Mouse (Mus musculus) heart, adult 2 months (tissue): ENCODE measurements around the gene Hs1bp3. TPM values are rescaled to one million over a fixed set of nuclear protein-coding genes. Genes with fewer than 3 reads are reported as not detected.

Experiments
- DNase-seq, 2 experiments: peaks; one replicate each; pipeline ENCODE4 v3.0.0; 2021
- H3K27ac ChIP-seq: fragments of 200-600 bp; 2 replicates; pipeline ENCODE4 v1.8.1; 2022
- H3K27me3 ChIP-seq: fragments of 200-500 bp; 2 replicates; pipeline ENCODE4 v1.6.1; 2012; ENCODE audit warnings: mild to moderate bottlenecking, low read length, inconsistent platforms, mixed read lengths; ENCODE audit not compliant: control insufficient read depth, insufficient read depth
- H3K36me3 ChIP-seq: fragments of 200-500 bp; 2 replicates; pipeline ENCODE4 v1.6.1; 2012; ENCODE audit warnings: low read length, inconsistent platforms; ENCODE audit not compliant: control insufficient read depth, insufficient read depth
- H3K4me1 ChIP-seq: fragments of 200-500 bp; 2 replicates; pipeline ENCODE4 v1.6.1; 2011; ENCODE audit warnings: low read length; ENCODE audit not compliant: control insufficient read depth, insufficient read depth
- H3K4me3 ChIP-seq: fragments of 200-600 bp; 2 replicates; pipeline ENCODE4 v1.8.1; 2022
- H3K79me2 ChIP-seq: fragments of 200-500 bp; replicated peaks from 2 replicates; pipeline ENCODE4 v1.6.1; 2012; ENCODE audit warnings: mild to moderate bottlenecking, inconsistent platforms, low read length, moderate library complexity, mixed read lengths; ENCODE audit not compliant: control insufficient read depth, insufficient read depth
- H3K9ac ChIP-seq: fragments of 200-500 bp; 2 replicates; pipeline ENCODE4 v1.6.1; 2012; ENCODE audit warnings: low read depth, mild to moderate bottlenecking, control low read depth, inconsistent platforms, low read length, mixed read lengths
- CTCF ChIP-seq: fragments of 200-600 bp; IDR thresholded peaks from 2 replicates; pipeline ENCODE4 v1.8.1; 2022; ENCODE audit warnings: antibody characterized with exemption, mild to moderate bottlenecking, moderate library complexity
- EP300 ChIP-seq: fragments of 200-500 bp; IDR thresholded peaks from 2 replicates; pipeline ENCODE4 v1.6.1; 2011; ENCODE audit warnings: low read depth, low read length, control low read depth; ENCODE audit not compliant: insufficient read depth
- POLR2A ChIP-seq: fragments of 200-500 bp; IDR thresholded peaks from 2 replicates; pipeline ENCODE4 v1.6.1; 2011; ENCODE audit warnings: mild to moderate bottlenecking, low read depth, low read length, control low read depth; ENCODE audit not compliant: insufficient read depth
- WGBS: fragments of 180-500 bp; shearing (Covaris S2); methylation state at CpG from one replicate; pipeline ENCODE4 v1.1.7; 2018; 5-methylcytosine and 5-hydroxymethylcytosine counted together
- intact Hi-C: fragments of 180-260 bp; cut with DNase I; formaldehyde crosslinking; loops from one replicate; pipeline ENCODE4 v1.15.1; 2025
- polyA plus RNA-seq: library from polyadenylated mRNA; depleted of rRNA; stranded (reverse); fragments of >200 nt; gene quantifications from 2 replicates; pipeline ENCODE4 v1.2.3, GENCODE M21; 2012; rRNA removed
- total RNA-seq, 2 experiments: library from RNA; stranded (reverse); gene quantifications; 2 replicates each; pipeline ENCODE4 v1.2.3; 2021

The Hs1bp3 gene
- total and polyA plus RNA-seq, 3 experiments, result 12.7 to 17.3 (median 13.8) TPM

DNA sequence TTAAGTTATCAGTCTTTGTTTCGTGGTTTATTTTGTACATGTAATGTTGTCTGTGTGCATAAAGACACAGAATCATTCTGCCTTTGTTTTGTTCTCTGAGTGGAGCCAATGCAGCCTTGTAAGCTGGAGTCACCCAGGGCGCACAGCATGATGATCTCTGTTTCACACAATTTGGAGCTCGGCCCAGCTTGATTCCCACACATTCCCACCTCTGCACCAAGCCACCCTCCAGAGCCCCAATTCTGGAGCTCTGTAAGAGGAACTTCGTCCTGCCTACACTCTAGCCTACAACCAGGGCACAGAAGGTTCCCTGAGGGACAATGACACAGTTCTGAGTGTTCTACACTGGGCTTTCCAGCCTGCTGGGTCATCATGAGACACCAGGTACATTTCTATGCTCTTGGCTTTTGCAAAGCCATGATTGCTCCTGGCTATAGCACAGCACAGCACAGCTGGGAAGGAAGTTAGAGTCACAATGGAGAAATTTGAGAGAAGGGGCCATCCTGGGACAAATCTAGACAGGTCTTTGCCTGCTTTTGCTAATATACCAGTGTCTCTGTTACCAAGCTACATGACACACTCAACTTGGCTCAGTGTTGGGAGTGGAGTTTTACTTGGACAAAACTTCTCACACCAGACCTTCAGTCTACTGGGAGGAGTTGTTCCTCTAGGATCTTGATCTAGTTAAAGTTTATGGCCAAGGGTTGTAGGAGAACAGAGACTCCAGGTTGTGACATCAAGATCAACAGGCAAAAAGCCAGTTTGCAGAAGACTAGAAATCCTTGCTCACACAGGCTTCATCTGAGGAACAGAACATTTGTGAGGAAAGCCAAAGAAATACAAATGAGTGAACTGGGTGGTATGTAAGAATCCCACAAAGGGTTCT lies 75.5 kb downstream of the Hs1bp3 start:
- Histone ChIP-seq H3K4me1 (peaks cover 12% of the 10 kb centered on the region), H3K27ac (no peak overlapping the region), H3K4me3 (no peak overlapping the region), H3K79me2 (no peaks in the 10 kb centered on the region), H3K9ac (no peak overlapping the region), H3K27me3 (no peaks in the 10 kb centered on the region), H3K36me3 (no peaks in the 10 kb centered on the region)
- 80% methylated on average over 4 of the region's 4 CpGs for WGBS
- TF ChIP-seq EP300, result no peak
- TF ChIP-seq CTCF, result no peak
- no peak for TF ChIP-seq POLR2A
- intact Hi-C loops, result loop anchor here (5.0 kb wide), 2 partner anchors 54 to 61 kb away; no protein-coding TSS in a partner anchor
- no peak for DNase-seq

DNA sequence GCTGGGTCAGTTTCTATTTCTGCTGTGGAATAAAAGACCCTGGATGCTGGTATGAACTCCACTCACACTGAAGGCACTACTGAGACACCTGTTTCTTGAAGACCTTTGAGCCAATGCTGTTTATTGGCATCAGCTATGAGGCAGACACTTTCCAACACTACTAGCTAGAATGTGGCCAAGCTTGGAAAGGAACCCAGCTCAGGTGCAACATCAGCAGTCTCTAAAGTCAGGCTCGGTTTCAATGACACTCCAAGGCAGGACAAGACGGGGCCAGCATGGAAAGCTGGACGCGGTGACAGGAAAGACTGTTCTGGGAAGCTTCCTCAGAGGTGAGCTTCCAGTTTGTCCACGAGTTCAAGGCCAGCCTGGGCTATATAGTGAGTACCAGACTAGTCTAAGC lies 80.0 kb downstream of the Hs1bp3 start:
- Histone ChIP-seq H3K36me3 (no peaks in the 10 kb centered on the region), H3K27me3 (no peaks in the 10 kb centered on the region), H3K4me1 (peaks cover 7% of the 10 kb centered on the region), H3K79me2 (no peaks in the 10 kb centered on the region), H3K4me3 (no peak overlapping the region), H3K9ac (no peak overlapping the region), H3K27ac (no peak overlapping the region)
- intact Hi-C loops, result no loop called here
- WGBS, result 65% methylated on average over 5 of the region's 5 CpGs
- no peak for DNase-seq
- TF ChIP-seq EP300, result no peak
- TF ChIP-seq POLR2A, result no peak
- no peak for TF ChIP-seq CTCF

Other genes starting within 250 kb of the Hs1bp3 start
- 10 to 100 TPM; 25.1 to 31.0 TPM for gene Ldah, start 105.3 kb upstream of the Hs1bp3 start, total RNA-seq
- gene Ldah, start 105.3 kb upstream of the Hs1bp3 start, polyA plus RNA-seq, result 26.1 and 54.6 TPM in 2 replicates
- under 1 TPM; 0.41 to 0.84 TPM for gene Gdf7, start 11.5 kb upstream of the Hs1bp3 start, total RNA-seq
- 0.82 and 0.96 TPM in 2 replicates for gene Gdf7, start 11.5 kb upstream of the Hs1bp3 start, polyA plus RNA-seq
- gene Rhob, start 186.6 kb downstream of the Hs1bp3 start, total RNA-seq, result 100 to 1,000 TPM; 163 to 193 TPM
- 184 and 194 TPM in 2 replicates for gene Rhob, start 186.6 kb downstream of the Hs1bp3 start, polyA plus RNA-seq